Mouse (Mus musculus) spleen, adult 10 weeks (tissue): ENCODE measurements around the gene Unc13d. TPM values are rescaled to one million over a fixed set of nuclear protein-coding genes. Genes with fewer than 3 reads are reported as not detected.

Source experiments
- polyA plus RNA-seq: library from polyadenylated mRNA; stranded (reverse); fragments of 350-450 nt; fragmentation: Illumina TruSeq; extraction: RNeasy Lipid Tissue Mini Kit (QIAGEN cat#74804); gene quantifications from one replicate; pipeline ENCODE4 v1.2.3, GENCODE M21; 2015; ENCODE audit warnings: low replicate concordance; ENCODE audit not compliant: insufficient read depth

The Unc13d gene
- polyA plus RNA-seq = 15.2 TPM

GRCm38 (mm10) chr11:116077446-116078204 lies at the start of gene Unc13d:
Gene Unc13d, minus strand, starts transcription at chr11:116077961.

GRCm38 (mm10) chr11:116086258-116087193 lies 8.8 kb upstream of the Unc13d start, which contains the start of gene Wbp2:
Gene Wbp2, minus strand, starts transcription at chr11:116086995.

DNA sequence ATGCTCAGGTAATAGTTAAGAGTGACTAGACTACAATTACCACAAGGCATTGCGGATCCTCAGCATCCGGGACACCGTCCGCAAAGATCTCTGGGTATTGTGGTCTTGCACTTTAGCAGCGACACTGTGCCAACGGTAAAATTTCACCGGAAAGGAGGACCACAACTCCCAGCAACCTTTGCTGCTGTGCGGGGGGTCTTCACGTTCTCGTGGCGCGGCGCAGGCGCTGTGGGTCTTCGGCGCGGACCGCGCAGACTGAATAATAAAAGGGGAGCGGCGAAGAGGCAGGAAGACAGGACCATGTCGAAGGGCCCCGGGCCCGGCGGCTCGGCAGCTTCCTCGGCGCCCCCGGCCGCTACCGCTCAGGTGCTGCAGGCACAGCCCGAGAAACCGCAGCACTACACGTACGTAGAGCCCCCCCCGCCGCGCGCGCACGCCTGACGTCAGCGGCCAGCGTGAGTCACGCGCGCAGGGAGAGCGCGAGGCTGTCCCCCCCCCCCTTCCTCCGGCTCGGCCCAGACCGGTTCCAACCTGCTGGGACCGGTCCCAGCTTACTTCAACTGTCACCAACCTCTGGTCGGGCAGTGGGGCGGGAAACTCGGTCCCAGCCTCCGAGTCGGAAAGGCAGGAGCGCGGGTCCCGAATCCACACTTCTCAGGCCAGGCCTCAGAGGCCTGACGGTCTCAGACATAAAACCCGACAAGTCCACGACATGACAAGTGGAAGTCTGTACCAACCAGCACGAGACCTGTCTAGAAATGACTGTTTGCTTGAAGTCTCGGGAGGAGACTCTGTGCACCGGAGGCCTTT lies 47.5 kb downstream of the Unc13d start, which contains the start of gene Unk:
Gene Unk, plus strand, starts transcription at position 235 of the 810 bp plus-strand sequence.

GRCm38 (mm10) chr11:116027756-116028155 lies 50.0 kb downstream of the Unc13d start, which contains the start of gene H3f3b:
Gene H3f3b, minus strand, starts transcription at chr11:116027962.

DNA sequence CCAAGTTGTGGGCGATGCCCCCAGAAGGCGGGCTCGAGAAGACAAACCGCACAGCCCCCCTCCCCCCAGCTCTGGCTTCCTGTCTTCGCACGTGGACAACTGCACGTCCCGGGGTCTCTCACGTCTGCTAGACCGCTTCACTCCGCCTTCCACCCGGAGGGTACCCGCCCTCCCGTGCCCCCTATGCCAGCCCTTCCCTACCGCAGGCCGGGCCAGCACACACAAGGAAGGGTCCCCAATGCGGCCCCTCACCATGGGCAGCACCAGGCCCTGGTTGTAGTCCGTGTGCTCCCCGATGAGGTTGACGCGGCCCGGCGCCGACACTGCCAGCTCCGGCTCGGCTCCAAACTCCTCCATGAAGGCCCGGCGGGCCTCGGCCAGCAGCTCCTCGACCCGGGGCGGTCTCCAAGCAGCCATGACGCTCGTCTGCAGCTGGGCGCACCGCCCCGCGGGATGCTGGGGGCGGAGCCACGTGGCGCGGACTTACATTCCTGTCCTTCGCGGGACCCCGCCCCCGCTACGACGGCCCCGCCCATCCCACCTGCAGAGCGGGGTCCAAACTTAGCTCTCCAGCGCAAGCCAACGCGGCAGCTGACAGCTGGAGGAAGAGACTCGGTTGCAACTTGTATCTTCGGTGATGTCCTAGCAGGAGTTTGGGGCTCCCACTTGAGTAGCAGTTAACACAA lies 65.4 kb downstream of the Unc13d start, which contains the start of gene Galk1:
Gene Galk1, minus strand, starts transcription at position 458 of the 686 bp plus-strand sequence.

Other genes starting within 250 kb of the Unc13d start
- 0.15 TPM for gene Myo15b, start 219.6 kb downstream of the Unc13d start, polyA plus RNA-seq
- gene Smim5, start 178.0 kb downstream of the Unc13d start, polyA plus RNA-seq = 4.9 TPM
- gene Smim6, start 165.9 kb downstream of the Unc13d start, polyA plus RNA-seq = 0.35 TPM
- 46.2 TPM for gene Sap30bp, start 144.7 kb downstream of the Unc13d start, polyA plus RNA-seq
- gene Recql5, start 144.5 kb downstream of the Unc13d start, polyA plus RNA-seq = 26.4 TPM
- gene Itgb4, start 103.3 kb downstream of the Unc13d start, polyA plus RNA-seq = 0.68 TPM
- 1.7 TPM for gene Galk1, start 65.2 kb downstream of the Unc13d start, polyA plus RNA-seq
- gene H3f3b, start 50.0 kb downstream of the Unc13d start, polyA plus RNA-seq = 433 TPM
- gene Unk, start 47.6 kb downstream of the Unc13d start, polyA plus RNA-seq = 11.8 TPM
- gene Wbp2, start 9.0 kb upstream of the Unc13d start, polyA plus RNA-seq = 72.9 TPM
- 4.4 TPM for gene Trim47, start 49.2 kb upstream of the Unc13d start, polyA plus RNA-seq
- gene Trim65, start 53.2 kb upstream of the Unc13d start, polyA plus RNA-seq = 30.2 TPM
- gene Mrpl38, start 60.9 kb upstream of the Unc13d start, polyA plus RNA-seq = 19.5 TPM
- gene Fbf1, start 90.2 kb upstream of the Unc13d start, polyA plus RNA-seq = 15.1 TPM
- gene Ten1, start 120.9 kb upstream of the Unc13d start, polyA plus RNA-seq = 21.5 TPM
- 34.2 TPM for gene Acox1, start 121.1 kb upstream of the Unc13d start, polyA plus RNA-seq
- not detected for gene Evpl, start 160.1 kb upstream of the Unc13d start, polyA plus RNA-seq
- gene Srp68, start 196.3 kb upstream of the Unc13d start, polyA plus RNA-seq = 35.1 TPM
- gene Galr2, start 203.0 kb upstream of the Unc13d start, polyA plus RNA-seq = not detected
- 29.0 TPM for gene Exoc7, start 229.3 kb upstream of the Unc13d start, polyA plus RNA-seq